Mouse (Mus musculus) limb, embryonic 10.5 days (tissue): Measurements from ENCODE around the gene Trabd2b. TPM values are rescaled to one million over a fixed set of nuclear protein-coding genes. Genes with fewer than 3 reads are reported as not detected.
A peak's percentile ranks its signal among the peaks of the same experiment; 100 is the strongest.

Experiments used
- DNase-seq: peaks from one replicate; pipeline ENCODE4 v3.0.0-alpha.2; 2017; ENCODE audit warnings: low spot score
- H3K27ac ChIP-seq: fragments of 300-500 bp; sonication (generic); 2 replicates; pipeline ENCODE4 v1.5.1; 2016; ENCODE audit warnings: mild to moderate bottlenecking
- H3K27me3 ChIP-seq: fragments of 300-500 bp; sonication (generic); 2 replicates; pipeline ENCODE4 v1.6.1; 2016; ENCODE audit warnings: low read depth, mild to moderate bottlenecking; ENCODE audit not compliant: poor library complexity, severe bottlenecking
- H3K36me3 ChIP-seq: fragments of 300-500 bp; sonication (generic); 2 replicates; pipeline ENCODE4 v1.6.1; 2016; ENCODE audit warnings: mild to moderate bottlenecking, moderate library complexity
- H3K4me1 ChIP-seq: fragments of 300-500 bp; sonication (generic); 2 replicates; pipeline ENCODE4 v1.6.1; 2016
- H3K4me3 ChIP-seq: fragments of 300-500 bp; sonication (generic); 2 replicates; pipeline ENCODE4 v1.5.1; 2016; ENCODE audit warnings: mild to moderate bottlenecking, moderate library complexity
- H3K9me3 ChIP-seq: fragments of 300-500 bp; sonication (generic); replicated peaks from 2 replicates; pipeline ENCODE4 v1.6.1; 2016; ENCODE audit warnings: mild to moderate bottlenecking
- WGBS: fragments of 180-500 bp; shearing (Covaris S2); methylation state at CpG from one replicate; pipeline ENCODE4 v1.1.7; 2016; 5-methylcytosine and 5-hydroxymethylcytosine counted together
- polyA plus RNA-seq: library from polyadenylated mRNA; unstranded; fragments of >200 nt; fragmentation: Nextera tagmentation; extraction: Ambion mirVana; gene quantifications from 2 replicates; pipeline ENCODE4 v1.2.1, GENCODE M21; 2016

Gene Trabd2b
- polyA plus RNA-seq, 1 experiment from 2014 or later = 0.34 TPM

DNA sequence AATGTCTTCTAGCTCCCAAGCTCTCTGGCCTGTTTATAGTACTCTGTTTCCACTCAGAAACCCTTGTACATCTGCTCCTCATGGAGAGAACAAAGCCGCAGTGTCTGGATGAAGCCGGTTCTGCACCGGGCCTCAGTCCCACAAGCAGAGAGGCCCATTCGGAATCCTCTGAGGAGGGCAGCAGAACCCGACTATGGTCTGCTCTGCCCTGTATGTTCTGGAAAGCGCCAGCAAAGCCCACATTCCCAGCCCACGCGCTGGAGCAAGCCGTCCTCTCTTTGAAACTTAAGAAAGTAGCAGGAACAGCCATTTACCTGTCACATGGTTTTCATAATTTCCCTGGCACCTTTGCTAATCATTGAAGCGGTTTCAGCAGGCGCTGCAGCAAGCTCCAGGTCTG is 29.0 kb upstream of the Trabd2b start:
- peaks cover 26% of the 10 kb centered on the region for H3K4me1 ChIP-seq
- no peaks in the 10 kb centered on the region for H3K36me3 ChIP-seq
- peak; percentile 56 for DNase-seq
- 0 out of 2 replicates have a peak, but pooled peaks cover 11% of the 10 kb centered on the region for H3K27me3 ChIP-seq
- 69% methylated on average over 11 of the region's 11 CpGs for WGBS
- peak overlapping the region; percentile 67 for H3K27ac ChIP-seq
- H3K4me3 ChIP-seq = no peak overlapping the region
- H3K9me3 ChIP-seq = no peaks in the 10 kb centered on the region

DNA sequence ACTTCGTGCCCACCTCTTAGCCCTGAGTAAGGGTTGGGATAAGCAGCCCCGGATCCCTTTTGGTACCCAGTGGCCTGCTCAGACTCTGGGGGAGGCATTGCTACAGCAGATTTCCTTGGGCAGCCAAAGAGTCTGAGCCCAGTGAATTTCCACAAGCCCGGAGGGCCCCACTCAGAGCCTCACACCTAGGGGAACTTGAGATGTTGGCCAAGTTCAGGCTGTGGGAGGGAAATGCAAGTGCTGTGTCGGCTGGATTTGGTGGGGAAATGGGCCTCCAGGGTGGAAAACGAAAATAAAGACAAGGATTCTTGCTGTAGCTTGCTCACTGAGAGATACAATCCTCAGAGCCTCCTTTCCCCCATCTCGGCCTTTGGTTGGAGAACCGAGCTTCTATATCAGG is 28.0 kb upstream of the Trabd2b start:
- H3K27ac ChIP-seq = peak overlapping the region; percentile 54; the same call in 1 of the 2 replicates

DNA sequence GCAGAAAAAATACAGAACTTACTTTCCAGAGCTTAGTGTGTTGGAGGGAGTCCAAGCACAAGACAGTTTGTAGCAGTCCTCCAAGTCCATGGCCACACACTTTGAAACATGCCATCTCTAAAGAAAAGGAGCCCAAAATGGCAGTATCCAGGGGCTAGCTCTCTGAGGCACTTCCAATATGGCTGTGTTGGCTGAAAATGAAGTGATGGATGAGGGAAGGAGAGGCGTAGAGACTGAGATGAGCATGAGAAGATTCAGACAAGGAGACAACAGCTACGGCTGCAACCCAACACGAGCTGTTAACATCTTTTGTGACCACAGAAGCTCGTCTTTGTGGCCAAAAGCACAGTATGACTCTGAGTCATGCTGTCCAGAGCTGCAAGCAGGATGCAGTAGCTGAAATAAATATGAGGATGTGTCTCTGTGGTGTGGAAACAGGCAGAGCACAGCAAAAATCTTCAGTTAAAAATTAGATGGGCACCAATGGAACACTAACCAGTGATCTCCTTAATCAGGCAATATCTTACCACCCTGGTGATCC is 27.0 kb upstream of the Trabd2b start:
- WGBS = 91% methylated on average over 4 of the region's 4 CpGs
- H3K4me3 ChIP-seq = no peak overlapping the region
- DNase-seq = no peak
- no peaks in the 10 kb centered on the region for H3K9me3 ChIP-seq
- no peaks in the 10 kb centered on the region for H3K36me3 ChIP-seq
- peaks cover 29% of the 10 kb centered on the region for H3K4me1 ChIP-seq
- no peak overlapping the region for H3K27ac ChIP-seq
- peaks cover 11% of the 10 kb centered on the region; the same call in 1 of the 2 replicates for H3K27me3 ChIP-seq

More for the DNA sequence above, 28.0 kb upstream of the Trabd2b start:
- Histone ChIP-seq H3K36me3 (no peaks in the 10 kb centered on the region), H3K4me3 (no peak overlapping the region), H3K9me3 (no peaks in the 10 kb centered on the region), H3K27me3 (0 out of 2 replicates have a peak, but pooled peaks cover 11% of the 10 kb centered on the region), H3K4me1 (peaks cover 29% of the 10 kb centered on the region)
- peak; percentile 24 for DNase-seq
- WGBS = 78% methylated on average over 7 of the region's 7 CpGs

DNA sequence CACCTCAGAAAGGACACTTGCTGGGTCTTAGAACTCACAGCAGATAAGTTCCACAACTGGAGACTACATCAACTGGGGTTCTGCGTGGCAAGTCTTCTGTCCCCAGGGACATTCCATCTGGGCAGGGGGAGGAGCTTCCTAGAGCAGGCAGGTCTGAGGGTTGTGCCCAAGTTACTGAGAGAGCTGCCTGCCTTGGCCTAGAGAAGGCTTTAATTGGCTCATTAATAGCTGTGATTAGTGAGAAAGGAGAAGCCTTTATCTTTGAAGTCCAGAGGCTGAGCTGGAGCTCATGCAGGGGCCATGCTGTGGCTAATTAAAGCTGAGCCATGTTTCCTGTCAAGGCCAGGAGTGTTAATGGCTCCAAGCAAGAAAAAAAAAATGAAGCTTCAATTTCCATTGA is 23.9 kb upstream of the Trabd2b start:
- Histone ChIP-seq H3K9me3 (no peaks in the 10 kb centered on the region), H3K4me3 (no peak overlapping the region), H3K36me3 (no peaks in the 10 kb centered on the region), H3K27ac (no peak overlapping the region), H3K4me1 (peaks cover 43% of the 10 kb centered on the region), H3K27me3 (peaks cover 11% of the 10 kb centered on the region; the same call in 1 of the 2 replicates)
- DNase-seq = no peak
- 3% methylated on average over 1 of the region's 1 CpGs for WGBS

DNA sequence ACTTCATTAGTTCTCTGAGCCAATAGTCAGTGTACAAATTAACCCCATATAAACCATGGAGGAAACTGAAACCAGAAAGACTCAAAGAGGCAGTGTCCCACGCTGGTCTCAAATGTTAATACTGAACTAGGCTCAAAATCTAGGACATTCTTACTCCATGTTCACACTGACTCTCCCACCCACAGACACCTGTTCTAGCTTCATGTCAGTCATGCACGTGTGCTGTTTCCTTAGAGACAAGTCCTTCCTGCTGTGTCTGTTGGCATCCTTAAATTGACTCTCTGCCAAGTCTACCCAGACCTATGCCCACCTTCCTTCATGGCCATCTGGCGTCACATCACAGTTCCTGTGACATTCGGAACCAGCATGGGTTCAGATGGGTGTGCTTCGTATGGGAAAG is 21.3 kb upstream of the Trabd2b start:
- Histone ChIP-seq H3K27ac (no peak overlapping the region), H3K9me3 (no peaks in the 10 kb centered on the region), H3K36me3 (no peaks in the 10 kb centered on the region), H3K4me1 (peaks cover 33% of the 10 kb centered on the region), H3K27me3 (peaks cover 11% of the 10 kb centered on the region; the same call in 1 of the 2 replicates), H3K4me3 (no peak overlapping the region)
- 93% methylated on average over 5 of the region's 5 CpGs for WGBS
- DNase-seq = no peak

DNA sequence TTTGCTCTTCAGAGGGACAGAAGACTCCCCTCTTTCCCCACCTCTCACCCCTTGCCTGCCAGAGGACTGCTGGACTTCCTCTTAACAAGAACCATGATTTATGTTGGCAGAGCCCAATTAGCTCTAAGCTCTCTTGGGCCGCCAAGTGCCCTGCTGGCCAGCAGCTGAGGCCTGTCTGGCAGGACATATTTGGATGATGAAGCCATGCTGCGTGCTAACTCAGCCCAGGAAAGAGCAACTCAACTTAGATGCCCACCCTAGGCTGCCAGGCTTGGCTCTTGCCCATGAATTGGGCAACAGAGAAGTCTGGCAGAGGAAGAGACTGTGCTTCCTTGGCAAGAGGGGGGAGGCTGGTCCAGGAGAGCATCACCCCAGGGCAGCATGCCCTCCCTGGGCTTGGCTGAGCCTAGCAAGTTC is 20.1 kb upstream of the Trabd2b start:
- no peaks in the 10 kb centered on the region for H3K9me3 ChIP-seq
- peak; percentile 49 for DNase-seq
- no peaks in the 10 kb centered on the region for H3K36me3 ChIP-seq
- H3K4me3 ChIP-seq = no peak overlapping the region
- peaks cover 11% of the 10 kb centered on the region; the same call in 1 of the 2 replicates for H3K27me3 ChIP-seq
- H3K27ac ChIP-seq = 0 out of 2 replicates have a peak overlapping the region, but pooled peaks have one; percentile 32
- 20% methylated on average over 2 of the region's 2 CpGs for WGBS
- peaks cover 33% of the 10 kb centered on the region for H3K4me1 ChIP-seq

DNA sequence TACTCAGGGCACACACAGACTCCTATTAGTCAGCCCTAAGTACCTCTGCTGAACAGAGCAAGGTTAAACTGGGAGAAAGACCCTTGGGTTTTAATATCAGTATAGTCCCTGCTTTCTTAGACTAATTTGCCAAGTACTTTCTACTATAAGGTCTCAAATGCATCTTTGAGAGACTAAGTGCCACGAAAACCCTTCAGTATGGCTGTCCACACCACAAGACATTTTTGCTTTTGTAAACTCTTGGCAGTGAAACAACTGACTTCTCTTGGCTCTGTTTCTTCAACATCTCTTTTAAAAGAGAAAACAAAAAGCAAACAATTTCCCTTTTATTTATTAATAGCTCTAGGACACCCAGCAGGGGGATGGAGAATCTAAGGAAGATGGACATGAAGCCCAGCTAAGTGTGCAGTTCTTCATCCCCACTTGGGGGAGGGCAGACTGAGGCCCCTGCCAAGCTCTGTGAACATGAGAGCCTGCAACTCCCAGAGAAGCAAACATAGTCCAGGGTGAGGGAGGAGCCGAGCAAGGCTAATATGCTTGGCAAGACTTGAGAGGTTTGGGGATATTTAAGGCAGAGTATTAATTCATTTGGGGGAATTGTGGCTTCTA is 18.9 kb upstream of the Trabd2b start:
- Histone ChIP-seq H3K27me3 (peaks cover 11% of the 10 kb centered on the region; the same call in 1 of the 2 replicates), H3K4me3 (no peak overlapping the region), H3K9me3 (no peaks in the 10 kb centered on the region), H3K27ac (no peak overlapping the region), H3K36me3 (no peaks in the 10 kb centered on the region), H3K4me1 (peaks cover 25% of the 10 kb centered on the region)
- 85% methylated on average over 2 of the region's 2 CpGs for WGBS
- DNase-seq = no peak

DNA sequence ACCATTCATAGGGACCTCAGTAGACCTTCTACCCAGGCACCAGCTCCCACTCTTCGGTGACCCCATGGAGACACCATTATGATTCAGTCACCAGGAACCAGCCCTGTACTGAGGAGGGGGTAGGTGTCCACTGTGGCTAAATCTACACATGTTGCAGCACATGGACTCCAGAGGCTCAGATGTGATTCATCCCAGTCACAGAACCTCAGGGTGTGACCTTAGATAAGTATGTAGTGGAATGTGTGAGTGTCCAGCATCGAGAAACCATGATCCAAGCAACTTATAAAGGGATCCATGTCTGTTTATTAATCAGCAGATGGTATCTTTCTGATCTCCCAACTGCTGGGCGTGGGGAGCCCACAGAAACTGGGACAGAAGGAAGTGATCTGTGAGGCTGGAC is 18.2 kb upstream of the Trabd2b start:
- Histone ChIP-seq H3K27me3 (peaks cover 12% of the 10 kb centered on the region; the same call in 1 of the 2 replicates), H3K27ac (no peak overlapping the region), H3K9me3 (no peaks in the 10 kb centered on the region), H3K4me3 (no peak overlapping the region), H3K4me1 (peaks cover 19% of the 10 kb centered on the region), H3K36me3 (no peaks in the 10 kb centered on the region)
- DNase-seq = no peak
- 88% methylated on average over 3 of the region's 3 CpGs for WGBS

DNA sequence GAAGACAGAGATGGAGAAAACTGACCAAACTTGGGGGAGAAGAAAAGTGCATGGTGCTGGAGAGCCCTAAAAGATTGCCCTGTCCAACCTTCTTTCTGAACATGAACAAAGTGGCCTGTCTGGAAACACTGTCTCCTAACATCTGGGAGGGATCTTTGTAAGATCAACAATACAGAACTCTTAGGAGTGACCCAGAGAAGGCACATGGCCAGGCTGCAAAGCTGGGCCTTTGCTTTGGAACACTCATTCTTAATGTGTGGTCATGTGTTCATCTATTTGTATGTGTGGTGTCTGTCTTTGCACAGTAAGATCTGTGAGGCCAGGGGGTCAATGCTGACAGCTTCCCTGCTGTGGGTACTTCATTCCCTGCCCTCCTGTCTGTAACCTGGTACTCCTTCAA is 16.9 kb upstream of the Trabd2b start:
- peaks cover 17% of the 10 kb centered on the region for H3K4me1 ChIP-seq
- peak; percentile 12 for DNase-seq
- H3K4me3 ChIP-seq = no peak overlapping the region
- H3K27ac ChIP-seq = no peak overlapping the region
- no peaks in the 10 kb centered on the region for H3K36me3 ChIP-seq
- peaks cover 17% of the 10 kb centered on the region; the same call in 1 of the 2 replicates for H3K27me3 ChIP-seq
- no peaks in the 10 kb centered on the region for H3K9me3 ChIP-seq

DNA sequence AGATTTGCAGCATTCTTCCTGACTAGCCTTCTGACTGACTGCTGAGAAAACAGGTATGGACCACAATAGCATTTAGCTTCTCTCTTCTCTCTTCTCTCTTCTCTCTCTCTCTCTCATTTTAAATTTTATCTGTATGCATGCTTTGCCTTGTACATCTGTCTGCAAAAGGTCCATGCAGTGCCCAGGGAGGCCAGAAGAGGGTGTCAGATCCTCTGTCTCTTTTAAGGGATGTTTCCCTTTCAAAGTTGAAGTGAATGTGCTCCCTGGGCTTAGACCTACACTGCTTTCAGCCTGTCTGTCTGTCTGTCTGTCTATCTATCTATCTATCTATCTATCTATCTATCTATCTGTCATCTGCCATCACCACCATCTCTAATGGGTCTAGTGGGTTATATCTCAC is 8.9 kb upstream of the Trabd2b start:
- no peak overlapping the region for H3K4me3 ChIP-seq
- H3K27me3 ChIP-seq = peaks cover 48% of the 10 kb centered on the region

DNA sequence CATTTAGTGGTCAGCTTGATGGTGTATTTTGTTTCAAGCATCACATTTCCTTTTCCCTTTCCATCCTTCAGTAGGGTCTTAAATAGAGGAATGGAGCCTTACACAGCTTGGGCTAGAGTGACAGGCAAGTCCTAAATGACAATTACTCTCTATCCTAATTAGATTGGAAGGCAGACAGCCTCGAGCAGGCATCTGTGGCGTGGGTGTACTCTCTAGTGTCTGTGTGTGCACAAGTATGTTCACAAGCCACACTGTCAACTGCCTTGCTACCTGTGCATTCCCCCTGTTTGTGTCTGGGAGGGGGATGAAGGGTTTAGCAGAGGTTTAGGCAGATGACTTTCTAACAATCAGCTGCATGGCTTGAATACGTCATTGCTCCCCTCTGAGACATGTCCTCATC is 6.7 kb upstream of the Trabd2b start:
- Histone ChIP-seq H3K4me1 (peaks cover 5% of the 10 kb centered on the region), H3K9me3 (no peaks in the 10 kb centered on the region), H3K36me3 (no peaks in the 10 kb centered on the region), H3K27ac (no peak overlapping the region), H3K4me3 (no peak overlapping the region), H3K27me3 (peaks cover 61% of the 10 kb centered on the region)
- WGBS = 63% methylated on average over 3 of the region's 3 CpGs
- DNase-seq = peak; percentile 26

More for the DNA sequence above, 8.9 kb upstream of the Trabd2b start:
- peak; percentile 29 for DNase-seq
- H3K27ac ChIP-seq = no peak overlapping the region
- H3K36me3 ChIP-seq = no peaks in the 10 kb centered on the region
- no peaks in the 10 kb centered on the region for H3K9me3 ChIP-seq
- H3K4me1 ChIP-seq = peaks cover 5% of the 10 kb centered on the region

DNA sequence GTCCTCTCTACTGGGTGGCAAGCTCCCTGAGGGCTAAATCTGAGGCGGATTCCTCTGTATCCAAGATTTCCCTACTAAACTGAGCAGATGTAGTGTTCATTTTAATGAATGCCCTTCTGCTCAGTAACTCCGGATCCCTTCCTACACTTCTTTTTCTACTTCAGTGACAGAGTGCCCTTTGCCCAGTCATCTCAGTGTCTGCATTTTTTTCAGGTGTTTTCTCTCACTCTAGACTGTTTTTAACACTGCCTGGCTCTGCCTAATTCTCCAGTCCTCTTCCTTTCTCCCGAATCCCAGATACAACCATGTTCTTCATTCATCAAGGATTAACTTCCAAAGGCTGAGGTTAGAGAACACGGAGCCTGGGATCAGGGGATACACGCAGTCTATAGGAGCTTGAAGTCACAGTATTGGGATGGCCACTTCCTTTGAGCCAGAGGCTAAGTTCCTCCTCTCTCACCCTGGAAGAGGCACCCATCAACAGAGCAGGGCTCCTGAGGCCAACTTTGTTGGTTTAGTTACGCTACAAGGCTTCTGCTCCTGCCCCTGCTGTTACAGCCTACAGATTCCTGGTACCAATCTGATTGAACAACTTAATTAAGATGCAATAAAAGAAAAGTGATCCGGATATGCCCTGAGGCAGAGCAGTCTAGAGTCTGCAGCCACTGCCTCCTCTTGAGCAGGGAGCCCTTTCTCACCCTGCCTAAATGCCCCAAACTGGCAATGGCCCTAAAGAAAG is 4.4 kb upstream of the Trabd2b start:
- 74% methylated on average over 7 of the region's 7 CpGs for WGBS
- peaks cover 18% of the 10 kb centered on the region for H3K4me1 ChIP-seq
- peaks cover 66% of the 10 kb centered on the region for H3K27me3 ChIP-seq
- DNase-seq = peak; percentile 25
- no peak overlapping the region for H3K4me3 ChIP-seq
- H3K27ac ChIP-seq = no peak overlapping the region
- no peaks in the 10 kb centered on the region for H3K36me3 ChIP-seq
- H3K9me3 ChIP-seq = no peaks in the 10 kb centered on the region
